Mouse (Mus musculus): Measurements from ENCODE around the gene Zbtb46.

Zbtb46 gene

DNA sequence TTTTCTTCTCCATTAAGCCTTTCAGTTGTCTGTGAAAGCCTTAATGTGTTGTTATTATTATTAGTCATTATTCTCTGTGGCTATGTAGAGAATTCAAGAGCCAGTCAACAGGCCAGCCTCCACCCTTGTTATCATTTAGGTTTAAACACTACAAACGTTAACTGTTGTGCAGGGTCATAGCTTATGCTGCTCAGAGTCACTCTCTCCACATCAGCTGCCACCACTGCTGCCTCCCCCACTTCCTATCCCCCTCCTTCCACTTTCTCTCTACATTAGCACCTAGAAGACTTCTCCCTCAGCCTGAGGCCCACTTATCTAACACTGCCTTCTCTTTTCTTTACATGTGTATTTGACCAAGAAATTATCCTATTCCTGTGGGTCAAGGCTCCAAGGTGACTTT lies 57.7 kb downstream of the Zbtb46 start:
- DNase-seq (ENCODE audit: low spot score) = no peak

DNA sequence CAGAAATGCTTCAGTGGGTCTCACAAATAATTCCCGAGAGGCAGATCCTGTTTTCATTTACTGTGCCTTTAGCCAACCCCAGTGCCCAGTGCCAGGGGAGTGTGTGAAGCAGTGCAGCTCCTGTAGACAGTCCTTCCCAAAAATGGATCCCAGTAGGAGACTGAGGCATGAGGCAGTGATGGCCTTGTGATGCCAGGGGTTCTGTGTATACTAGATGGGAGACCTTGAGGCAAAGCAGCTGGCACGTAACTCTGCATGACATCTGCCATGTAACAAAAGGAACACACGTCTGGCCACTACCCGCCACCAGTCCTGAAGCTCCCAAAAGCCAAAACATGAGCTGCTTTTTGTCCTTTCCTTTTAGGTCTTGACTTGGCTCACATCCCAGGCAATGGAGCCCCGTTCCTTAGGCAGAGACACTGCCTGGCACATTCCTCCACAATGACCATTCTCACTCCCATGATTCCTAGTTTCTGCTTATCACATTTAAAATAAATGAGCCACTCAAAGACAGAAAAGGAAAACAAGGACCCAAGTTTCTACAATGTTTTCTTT lies 61.9 kb downstream of the Zbtb46 start:
- no peak for DNase-seq (ENCODE audit: low spot score)

DNA sequence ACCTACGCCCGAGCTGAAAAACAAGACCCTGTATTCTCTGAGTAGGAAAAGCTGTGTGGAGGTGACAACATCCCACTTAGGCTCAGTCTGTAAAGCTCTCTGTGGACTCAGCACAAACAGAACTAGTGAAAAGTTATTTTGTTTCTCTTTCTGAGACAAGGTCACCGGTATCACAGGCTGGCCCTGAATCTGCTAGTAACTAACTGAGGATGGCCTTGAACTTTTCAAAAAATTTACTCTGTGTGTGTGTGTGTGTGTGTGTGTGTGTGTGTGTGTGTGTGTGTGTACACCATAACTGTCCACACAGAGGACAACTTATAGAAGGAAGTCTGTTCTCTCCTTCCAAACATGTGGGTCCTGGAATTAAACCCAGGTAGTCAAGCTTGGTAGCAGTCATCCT lies 65.1 kb downstream of the Zbtb46 start:
- no peak for DNase-seq (ENCODE audit: low spot score)

DNA sequence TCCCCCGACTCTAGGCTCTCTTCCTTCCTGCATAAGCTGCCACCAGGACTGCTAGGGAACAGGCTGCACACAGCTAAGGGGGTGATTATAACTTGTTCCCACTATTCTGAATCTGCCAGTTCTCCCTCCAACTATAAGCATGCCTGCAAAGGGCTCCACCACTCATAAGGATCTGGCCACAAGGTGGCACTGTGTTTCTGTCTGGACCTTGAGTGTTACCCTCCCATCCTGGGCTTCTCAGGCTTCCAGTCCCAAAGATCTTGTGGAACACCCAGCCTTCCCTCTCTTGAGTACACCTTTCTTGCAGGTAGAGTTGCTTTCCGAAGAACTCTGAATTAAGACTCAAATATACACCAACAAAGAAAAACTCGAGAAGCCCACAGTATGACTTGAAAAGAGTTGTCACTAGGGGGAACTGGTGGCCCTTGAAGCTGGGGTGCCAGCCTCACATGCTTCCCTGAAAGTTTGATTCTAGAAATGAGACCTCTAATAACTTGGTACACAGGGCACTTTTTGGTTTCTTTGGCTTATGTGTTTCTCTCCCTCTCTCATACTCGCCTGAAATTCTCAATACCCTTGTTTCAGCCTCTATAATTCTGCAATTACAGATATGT lies 66.5 kb downstream of the Zbtb46 start:
- peak; percentile 91 for DNase-seq (ENCODE audit: low spot score)

DNA sequence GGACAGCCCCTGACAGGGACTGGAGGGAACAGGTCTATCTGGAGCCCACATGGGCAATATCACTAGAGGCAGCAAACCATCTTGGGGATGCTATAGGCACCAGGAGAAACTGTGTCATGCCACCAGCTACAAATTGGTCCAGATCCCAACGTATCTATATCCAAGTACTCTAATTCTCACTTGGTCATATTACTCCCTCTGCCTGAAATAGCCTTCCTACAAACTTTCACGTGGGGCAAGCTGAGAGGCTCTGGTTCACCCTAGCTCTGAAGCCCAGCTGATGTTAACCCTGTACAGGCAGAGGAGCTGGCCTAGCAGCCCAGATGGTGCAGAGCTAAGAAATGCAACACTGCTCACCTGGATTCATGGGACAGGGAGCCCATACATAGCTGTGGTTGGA lies 67.7 kb downstream of the Zbtb46 start:
- DNase-seq (ENCODE audit: low spot score) = no peak

DNA sequence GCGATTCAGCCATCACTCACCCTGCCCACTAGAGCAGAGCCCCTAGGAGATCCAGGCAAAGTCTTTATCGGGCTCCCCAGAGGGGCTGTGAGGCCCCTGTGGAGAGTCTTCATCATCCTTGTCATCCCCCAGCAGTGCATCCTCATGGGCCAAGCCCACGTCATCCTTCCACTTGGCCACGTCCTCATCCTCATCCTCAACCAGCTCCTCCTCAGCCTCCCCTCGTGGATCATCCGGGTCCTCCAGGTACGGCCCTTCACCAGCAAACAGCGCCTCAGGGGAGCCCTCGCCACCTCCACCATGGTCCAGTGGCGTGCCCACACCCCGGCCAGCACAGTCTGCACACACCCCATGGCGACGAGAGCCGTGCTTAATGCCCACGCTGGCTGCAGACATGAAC lies 68.2 kb downstream of the Zbtb46 start:
- DNase-seq (ENCODE audit: low spot score) = no peak

DNA sequence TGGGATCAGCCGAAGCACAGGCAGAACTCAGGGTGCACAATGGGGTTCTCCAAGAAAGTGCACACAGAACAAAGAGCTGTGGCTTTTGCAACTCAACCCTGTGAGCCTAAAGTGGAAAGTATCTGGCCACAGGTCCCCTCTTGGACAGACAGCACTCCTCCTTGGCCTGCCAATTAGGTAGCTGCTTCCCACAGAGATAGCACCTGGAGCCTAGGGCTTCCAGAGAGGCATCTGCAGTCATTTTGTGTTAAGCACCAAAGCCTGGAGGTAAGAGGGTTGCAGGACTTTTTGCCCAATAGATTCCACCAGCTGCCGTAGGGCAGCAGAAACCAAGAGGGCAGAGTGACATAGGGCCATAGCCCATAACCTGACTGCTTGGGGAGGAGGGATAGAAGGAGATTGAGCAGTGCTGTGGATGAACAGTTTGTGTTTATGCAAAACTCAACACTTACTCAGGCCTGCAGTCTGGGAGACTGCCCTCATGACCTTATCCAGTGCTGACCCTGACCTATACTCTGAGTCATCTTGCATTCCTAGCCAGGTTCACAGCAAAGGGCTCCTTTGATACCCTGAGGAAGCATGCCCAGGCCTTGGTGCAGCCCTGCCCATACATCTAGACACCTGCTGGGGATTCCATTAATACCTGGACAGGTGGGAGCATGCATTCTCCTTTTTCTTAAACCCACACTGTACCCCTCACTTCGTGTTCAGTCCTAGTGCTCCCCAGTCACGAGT lies 68.9 kb downstream of the Zbtb46 start:
- DNase-seq (ENCODE audit: low spot score) = no peak

DNA sequence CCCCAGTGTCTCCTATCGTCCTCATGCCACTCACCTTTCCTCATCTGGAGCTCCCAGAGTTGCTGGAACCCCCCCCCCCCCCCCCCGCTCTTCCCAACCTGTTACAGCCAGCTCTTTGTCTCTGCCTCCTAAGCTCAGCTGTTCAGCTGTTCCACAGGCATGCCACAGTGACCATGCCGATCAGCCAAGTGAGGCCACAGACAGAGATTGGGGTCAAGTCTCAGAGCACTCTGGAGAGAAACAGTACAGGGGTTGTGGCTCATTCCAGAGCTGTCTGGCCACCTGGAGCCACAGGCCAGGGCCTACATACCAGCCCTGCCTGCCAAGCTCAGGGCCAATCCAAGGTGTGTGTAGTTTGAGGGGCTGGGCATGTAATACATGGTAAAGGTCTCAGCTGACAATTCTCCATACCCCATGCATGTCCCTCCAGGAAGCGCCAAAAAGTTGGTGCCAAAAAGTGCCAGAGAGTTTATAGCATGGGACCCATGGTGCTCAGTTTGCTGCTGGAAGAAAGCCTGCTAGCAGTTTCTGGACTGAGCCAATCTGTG lies 72.5 kb downstream of the Zbtb46 start:
- no peak for DNase-seq (ENCODE audit: low spot score)

DNA sequence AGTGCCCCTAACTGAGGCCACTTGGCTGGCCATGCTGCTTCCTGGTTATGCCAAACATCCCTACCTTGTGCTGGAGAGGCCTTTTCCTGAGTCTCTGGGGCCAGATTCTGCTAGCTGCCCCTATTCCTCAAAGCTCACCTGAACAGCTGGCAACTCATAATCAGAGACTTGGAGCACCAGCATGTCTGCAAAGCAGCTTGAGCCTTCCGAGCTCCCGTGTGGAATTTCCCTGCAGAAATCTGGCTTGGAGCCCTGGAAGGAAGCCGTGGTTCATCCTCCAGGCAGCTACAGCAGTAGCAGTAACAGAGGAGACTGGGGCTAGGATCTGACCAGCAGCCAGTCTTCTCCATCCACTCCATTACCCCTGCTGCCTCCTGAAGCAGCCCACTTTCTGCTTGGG lies 73.3 kb downstream of the Zbtb46 start:
- DNase-seq (ENCODE audit: low spot score) = peak; percentile 49

DNA sequence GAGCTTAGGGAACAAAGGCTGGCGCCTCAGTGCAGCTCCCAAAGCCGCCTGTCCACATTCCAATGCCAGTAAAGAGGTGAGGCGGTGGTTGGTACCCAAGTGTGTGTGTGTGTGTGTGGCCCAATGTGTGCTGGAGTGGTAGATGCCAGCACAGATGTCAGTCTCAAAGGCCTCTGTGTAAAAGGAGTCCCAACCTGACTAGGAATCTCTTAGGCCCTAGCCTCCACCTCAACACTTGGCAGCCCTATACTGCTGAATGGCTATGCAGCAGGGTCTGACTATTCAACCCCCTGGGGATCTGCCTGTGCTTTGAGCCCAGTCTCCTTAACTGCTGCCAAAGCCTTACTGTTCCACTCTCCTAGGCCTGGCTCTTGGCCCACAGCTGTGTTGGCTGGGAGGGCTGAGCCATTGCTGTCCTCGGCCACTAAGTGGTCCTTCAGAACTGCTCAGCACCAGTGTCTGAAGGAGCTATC lies 74.3 kb downstream of the Zbtb46 start:
- peak; percentile 33 for DNase-seq (ENCODE audit: low spot score)

DNA sequence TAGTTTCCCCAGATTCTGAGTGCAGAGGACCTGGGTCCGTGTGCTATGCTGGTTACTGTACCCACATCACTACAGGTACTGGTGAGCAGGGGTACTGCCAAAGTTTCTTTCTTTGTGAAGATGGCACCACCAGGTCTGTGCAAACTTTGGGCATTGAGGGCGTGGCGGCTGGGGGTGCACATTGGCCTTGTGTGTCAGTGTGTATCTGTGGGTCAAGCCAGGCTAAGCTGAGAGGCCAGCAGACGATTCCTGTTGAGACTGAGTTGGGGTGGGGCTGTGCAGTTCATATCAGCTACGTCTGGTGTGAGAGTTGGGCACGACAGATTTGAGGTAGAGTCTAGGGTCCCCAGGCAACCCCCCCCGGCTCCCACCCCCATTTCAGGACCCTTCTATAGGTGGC lies 74.8 kb downstream of the Zbtb46 start:
- DNase-seq (ENCODE audit: low spot score) = no peak

DNA sequence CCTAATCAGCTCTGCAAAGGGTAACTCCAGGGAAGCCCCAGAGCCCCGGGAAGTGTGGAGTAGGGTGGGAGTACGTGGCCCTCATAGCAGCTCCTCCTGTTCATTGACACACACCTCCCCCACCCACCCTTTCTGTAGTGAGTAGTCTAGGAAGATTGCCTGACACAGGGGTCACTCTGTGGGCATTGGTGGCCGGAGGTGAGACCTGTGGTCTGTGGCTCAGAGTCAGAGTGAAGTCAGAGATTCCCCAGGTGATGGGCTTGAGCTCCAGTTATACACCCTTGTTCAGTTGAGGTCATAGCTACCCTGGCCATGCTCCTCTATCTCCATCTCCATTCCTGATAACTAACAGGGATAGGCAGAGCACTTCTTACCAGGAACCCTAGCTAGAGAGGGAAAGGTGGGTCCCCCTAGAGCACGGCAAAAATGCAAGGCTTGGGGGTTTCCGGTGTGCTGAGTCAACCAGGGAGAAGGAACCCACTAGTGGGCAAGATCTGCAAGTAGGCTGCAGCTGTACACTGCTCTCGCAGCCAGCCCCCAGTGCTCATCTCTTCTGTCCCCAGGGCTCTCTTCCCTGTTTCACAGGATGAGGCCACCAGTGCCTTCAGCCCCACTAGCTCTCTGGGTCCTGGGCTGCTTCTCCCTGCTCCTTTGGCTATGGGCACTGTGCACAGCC lies 77.5 kb downstream of the Zbtb46 start:
- no peak for DNase-seq (ENCODE audit: low spot score)

DNA sequence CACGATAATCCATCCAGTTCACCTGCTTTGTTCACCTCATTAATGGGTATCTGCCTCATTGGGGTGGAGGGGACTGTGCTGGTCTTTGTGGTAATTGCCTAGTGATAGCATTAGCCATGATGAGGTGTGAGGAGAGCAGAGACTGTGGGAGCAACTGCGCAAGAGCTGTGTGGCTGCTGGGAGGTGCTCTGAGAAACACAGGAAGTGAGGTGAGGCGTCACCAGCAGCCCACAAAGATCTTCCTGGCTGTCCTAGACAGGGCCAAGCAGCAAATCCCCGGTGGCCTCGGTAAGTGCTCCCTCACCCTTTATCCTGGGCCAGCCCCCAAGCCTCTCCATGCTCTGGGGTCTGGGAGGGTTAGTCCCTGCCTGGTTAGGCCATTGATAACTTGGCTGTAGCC lies 78.1 kb downstream of the Zbtb46 start:
- DNase-seq (ENCODE audit: low spot score) = no peak

DNA sequence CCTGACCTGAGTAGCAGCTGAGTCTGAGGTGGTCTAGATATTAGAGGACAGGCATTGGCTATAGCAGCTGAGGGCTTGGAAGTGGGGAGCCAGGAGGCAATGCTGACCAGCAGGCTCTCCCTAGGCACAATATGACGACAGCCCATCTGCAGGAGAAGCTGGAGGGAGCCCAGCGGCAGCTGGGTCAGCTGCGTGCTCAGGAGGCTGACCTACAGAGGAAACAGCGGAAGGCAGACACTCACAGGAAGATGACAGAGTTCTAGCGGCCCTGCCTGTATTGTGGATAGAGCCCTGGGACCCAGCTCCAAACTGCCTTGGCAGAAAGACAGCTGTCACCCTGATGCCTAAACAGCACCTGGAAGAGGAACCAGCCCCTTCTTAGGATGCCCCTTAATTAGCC lies 79.0 kb downstream of the Zbtb46 start:
- DNase-seq (ENCODE audit: low spot score) = no peak

DNA sequence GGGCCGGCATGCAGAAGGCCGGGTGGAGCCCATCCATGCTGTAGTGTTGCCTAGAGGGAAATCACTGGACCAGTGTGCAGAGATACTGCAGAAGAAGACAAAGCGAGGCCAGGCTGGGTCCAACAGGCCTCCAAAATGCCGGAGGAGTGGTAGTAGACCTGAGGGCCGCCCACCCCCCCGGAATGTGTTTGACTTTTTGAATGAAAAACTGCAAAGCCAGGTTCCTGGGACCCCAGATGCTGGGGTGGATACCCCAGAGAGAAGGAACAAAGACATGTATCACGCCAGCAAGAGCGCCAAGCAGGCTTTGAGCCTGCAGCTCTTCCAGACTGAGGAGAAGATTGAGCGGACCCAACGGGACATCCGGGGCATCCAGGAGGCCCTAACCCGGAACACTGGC lies 79.4 kb downstream of the Zbtb46 start, which contains the start of gene Lime1:
Gene Lime1, plus strand, starts transcription at position 301 of the 400 bp plus-strand sequence.
- no peak for DNase-seq (ENCODE audit: low spot score)

DNA sequence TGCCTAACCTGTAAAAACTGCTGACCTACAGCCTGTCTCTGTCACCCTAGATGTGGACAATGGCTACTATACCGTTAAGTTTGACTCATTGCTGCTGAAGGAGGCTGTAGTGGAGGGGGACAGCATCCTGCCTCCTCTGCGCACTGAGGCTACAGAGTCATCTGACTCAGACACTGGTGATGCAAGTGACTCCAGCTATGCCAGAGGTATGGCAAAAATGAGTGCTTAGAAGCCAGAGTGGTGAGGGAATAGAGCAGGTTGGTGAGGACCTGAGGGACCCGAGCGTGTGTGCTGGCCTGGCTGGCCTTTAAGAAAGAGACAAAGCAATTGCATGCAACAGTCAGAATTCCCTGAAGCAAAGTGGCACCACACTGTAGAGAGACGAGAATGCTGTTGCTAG lies 80.5 kb downstream of the Zbtb46 start:
- no peak for DNase-seq (ENCODE audit: low spot score)

DNA sequence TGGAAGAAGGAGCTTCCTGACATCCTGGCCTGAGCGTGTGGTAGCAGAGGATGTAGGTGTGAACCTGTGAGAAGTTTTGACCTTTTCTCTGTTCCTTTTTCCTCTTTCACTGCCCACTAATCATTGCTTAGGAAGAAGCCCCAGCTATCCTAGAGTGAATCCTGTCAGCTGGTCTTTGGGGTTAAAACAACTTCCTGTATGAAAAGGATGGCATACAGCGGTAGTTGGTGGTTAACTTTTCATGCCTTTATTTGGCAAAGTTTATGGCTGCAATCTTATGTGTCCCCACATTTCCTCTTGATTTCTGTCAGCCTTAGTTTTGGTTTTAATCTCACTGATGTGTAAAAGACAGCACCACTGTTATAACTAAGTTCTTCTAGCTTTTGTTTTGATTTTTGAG lies 82.0 kb downstream of the Zbtb46 start:
- DNase-seq (ENCODE audit: low spot score) = no peak

DNA sequence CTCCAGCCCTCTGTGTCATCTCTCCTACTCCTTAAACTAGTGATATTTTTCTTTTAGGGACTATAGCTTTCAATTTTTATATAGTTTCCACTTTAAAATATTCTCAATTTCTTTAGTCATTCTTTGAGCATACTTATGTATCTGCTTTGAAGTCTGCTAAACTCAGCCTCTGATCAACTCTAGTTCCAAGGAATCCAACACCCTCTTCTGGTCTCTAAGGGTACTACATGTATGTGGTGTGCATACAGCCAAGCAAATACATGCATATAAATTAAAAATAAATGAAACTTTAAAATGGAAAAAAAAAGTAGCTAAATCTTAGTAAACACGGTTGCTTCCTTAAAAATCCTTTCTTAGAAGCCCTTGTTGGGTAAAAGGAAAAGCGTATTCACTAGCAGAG lies 83.4 kb downstream of the Zbtb46 start:
- no peak for DNase-seq (ENCODE audit: low spot score)

DNA sequence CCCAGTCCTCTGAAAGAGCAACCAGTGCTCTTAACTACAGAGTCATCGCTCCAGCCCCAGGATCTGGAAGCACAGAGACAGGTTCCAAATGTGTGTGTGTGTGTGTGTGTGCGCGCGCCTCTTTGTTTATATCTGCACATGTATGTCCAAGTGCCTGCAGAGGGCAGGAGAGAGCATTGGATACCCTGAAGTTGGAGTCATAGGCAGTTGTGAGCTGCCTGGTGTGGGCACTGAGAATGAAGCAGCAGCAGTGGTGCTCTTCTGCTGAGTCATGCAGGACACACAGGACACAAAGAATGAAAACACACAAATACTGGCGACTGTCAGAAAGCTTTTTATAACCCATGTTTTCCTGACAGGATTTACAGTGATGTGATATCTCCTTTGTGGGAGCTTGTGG lies 89.2 kb downstream of the Zbtb46 start:
- no peak for DNase-seq (ENCODE audit: low spot score)

DNA sequence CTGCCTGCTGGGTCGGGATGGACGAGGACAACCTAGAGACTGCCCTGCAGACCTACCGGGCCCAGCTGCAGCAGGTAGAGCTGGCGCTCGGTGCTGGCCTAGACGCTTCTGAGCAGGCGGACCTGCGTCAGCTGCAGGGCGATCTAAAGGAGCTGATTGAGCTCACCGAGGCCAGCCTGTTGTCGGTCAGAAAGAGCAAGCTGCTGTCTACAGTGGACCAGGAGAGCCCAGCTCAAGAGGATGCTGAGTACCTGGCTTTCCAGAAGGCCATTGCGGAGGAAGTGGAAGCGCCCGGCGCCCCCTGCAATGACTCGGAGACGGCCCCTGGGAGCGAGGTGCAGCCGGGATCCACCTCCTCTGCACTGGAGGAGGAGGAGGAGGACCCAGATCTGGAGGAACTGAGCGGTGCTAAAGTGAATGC lies 93.6 kb downstream of the Zbtb46 start:
- DNase-seq (ENCODE audit: low spot score) = peak; percentile 28

DNA sequence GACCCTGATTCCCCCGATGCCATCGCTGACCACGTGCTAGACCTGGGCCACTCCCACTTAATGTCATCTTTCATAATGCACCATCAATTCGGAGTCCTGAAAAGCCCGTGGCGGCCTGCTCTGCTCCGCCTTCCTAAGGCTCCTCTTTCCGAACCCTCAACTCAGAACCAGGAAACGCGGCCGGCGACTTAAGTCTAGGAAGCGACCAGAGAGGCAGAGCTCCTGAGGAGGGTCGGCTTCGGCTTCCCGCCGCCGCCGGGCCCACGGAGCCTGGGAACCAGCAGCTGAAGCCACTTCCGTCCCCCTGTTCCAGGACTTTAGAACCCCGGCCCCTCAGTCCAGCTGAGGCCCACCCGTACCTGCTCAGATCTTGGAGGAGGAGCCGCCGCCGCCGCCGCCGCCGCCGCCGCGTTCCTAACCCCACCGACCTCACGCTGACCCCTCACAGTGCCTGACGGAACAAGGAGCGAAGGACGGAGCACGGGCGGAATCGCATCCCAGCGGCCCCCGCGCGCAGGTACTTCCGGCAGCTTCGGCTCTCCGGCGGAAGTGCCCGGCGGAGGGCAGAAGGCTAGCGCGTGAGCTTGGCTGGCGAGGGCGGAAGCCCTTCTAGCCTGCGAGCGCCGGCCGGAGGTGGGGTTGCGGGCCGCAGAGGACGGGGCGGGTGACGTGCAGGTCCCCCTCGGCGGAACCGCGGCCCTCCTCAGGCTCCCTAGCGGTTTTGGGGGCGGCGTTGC lies 94.2 kb downstream of the Zbtb46 start, which contains the start of the genes Zgpat and Arfrp1:
Gene Zgpat, plus strand, starts transcription at position 69 of the 737 bp plus-strand sequence.
Gene Arfrp1, minus strand, starts transcription at position 545 of the 737 bp plus-strand sequence.
- DNase-seq (ENCODE audit: low spot score) = peak; percentile 84

DNA sequence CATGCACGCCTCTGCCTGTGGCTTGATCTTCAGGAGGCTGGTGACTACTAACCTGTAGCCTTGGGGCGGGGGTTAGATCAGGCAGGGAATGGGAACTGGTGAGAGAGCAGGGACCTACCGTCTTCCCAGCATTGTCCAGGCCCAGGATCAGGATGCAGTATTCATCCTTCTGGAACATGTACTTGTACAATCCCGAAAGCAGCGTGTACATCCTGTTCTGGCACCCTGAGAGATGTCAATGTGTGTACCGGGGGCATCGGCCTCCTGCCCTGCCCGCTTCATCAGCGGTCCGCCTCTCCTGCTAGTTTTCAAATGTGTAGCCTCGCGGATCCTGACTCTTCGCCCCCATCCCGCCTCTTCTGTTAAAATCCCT lies 94.8 kb downstream of the Zbtb46 start:
- no peak for DNase-seq (ENCODE audit: low spot score)

Data from layer of hippocampus, adult 11-12 months (tissue).